Mouse (Mus musculus) myocyte (in vitro differentiated cells): ENCODE data around the gene Rbm28. TPM values are rescaled to one million over a fixed set of nuclear protein-coding genes. Genes with fewer than 3 reads are reported as not detected.
A peak's percentile ranks its signal among the peaks of the same experiment; 100 is the strongest.

Source experiments
- H3K27me3 ChIP-seq: one replicate; pipeline ENCODE4 v1.6.1; 2011; ENCODE audit not compliant: control insufficient read depth, insufficient read depth, insufficient read length
- H3K36me3 ChIP-seq: one replicate; pipeline ENCODE4 v1.6.1; 2011; ENCODE audit not compliant: control insufficient read depth, insufficient read depth
- H3K4me2 ChIP-seq: one replicate; pipeline ENCODE4 v1.6.1; 2011; ENCODE audit warnings: low read depth, control low read depth
- H3K4me3 ChIP-seq: one replicate; pipeline ENCODE4 v1.5.1; 2011; ENCODE audit warnings: mild to moderate bottlenecking, control low read depth, moderate library complexity
- H3K79me2 ChIP-seq: one replicate; pipeline ENCODE4 v1.6.1; 2011; ENCODE audit not compliant: control insufficient read depth, insufficient read depth
- H3ac ChIP-seq: one replicate; pipeline ENCODE4 v1.6.1; 2011; ENCODE audit not compliant: control insufficient read depth, insufficient read length
- CEBPB ChIP-seq: IDR thresholded peaks from 2 replicates; pipeline ENCODE4 v1.6.1; 2011; ENCODE audit warnings: mild to moderate bottlenecking, moderate library complexity; ENCODE audit not compliant: poor library complexity, insufficient read depth, severe bottlenecking
- E2F4 ChIP-seq: IDR thresholded peaks from one replicate; pipeline ENCODE4 v1.6.1; 2011; ENCODE audit warnings: mild to moderate bottlenecking, control low read depth, moderate library complexity; ENCODE audit not compliant: insufficient read depth
- MAX ChIP-seq: IDR thresholded peaks from one replicate; pipeline ENCODE4 v1.6.1; 2011; ENCODE audit warnings: low read depth, mild to moderate bottlenecking, control low read depth
- MYOD1 ChIP-seq, 3 experiments: IDR thresholded peaks; one replicate each; pipeline ENCODE4 v1.6.1; 2011; ENCODE audit warnings: control low read depth in 2 of 3, low read depth in 2 of 3, mild to moderate bottlenecking in 2 of 3, moderate library complexity in 1 of 3; ENCODE audit not compliant: insufficient read length in 2 of 3, control insufficient read depth in 1 of 3
- MYOG ChIP-seq, 3 experiments: IDR thresholded peaks; one replicate each; pipeline ENCODE4 v1.6.1; 2011; ENCODE audit warnings: control low read depth in 2 of 3, low read depth in 2 of 3, mild to moderate bottlenecking in 2 of 3; ENCODE audit not compliant: insufficient read length in 2 of 3, control insufficient read depth in 1 of 3, insufficient read depth in 1 of 3
- POLR2A ChIP-seq: IDR thresholded peaks from one replicate; pipeline ENCODE4 v1.6.1; 2011; ENCODE audit warnings: low read depth, mild to moderate bottlenecking, control low read depth, moderate library complexity; ENCODE audit not compliant: insufficient read length
- POLR2AphosphoS2 ChIP-seq: IDR thresholded peaks from one replicate; pipeline ENCODE4 v1.6.1; 2011; ENCODE audit warnings: low read depth, control low read depth; ENCODE audit not compliant: insufficient read length
- REST ChIP-seq: IDR thresholded peaks from one replicate; pipeline ENCODE4 v1.6.1; 2011; ENCODE audit warnings: mild to moderate bottlenecking, control low read depth, moderate library complexity; ENCODE audit not compliant: insufficient read depth, insufficient read length
- SRF ChIP-seq: IDR thresholded peaks from one replicate; pipeline ENCODE4 v1.6.1; 2011; ENCODE audit warnings: low read depth; ENCODE audit not compliant: control insufficient read depth, insufficient read length
- TCF12 ChIP-seq: IDR thresholded peaks from one replicate; pipeline ENCODE4 v1.6.1; 2011; ENCODE audit warnings: mild to moderate bottlenecking, control low read depth; ENCODE audit not compliant: poor library complexity, insufficient read depth, severe bottlenecking
- TCF3 ChIP-seq: IDR thresholded peaks from one replicate; pipeline ENCODE4 v1.6.1; 2011; ENCODE audit warnings: low read depth, control low read depth; ENCODE audit not compliant: insufficient read length
- USF1 ChIP-seq: IDR thresholded peaks from one replicate; pipeline ENCODE4 v1.6.1; 2011; ENCODE audit warnings: low read depth, mild to moderate bottlenecking, control low read depth, moderate library complexity
- polyA plus RNA-seq: library from polyadenylated mRNA; unstranded; fragments of >200 nt; fragmentation: generic; extraction: Trizol; gene quantifications from one replicate; pipeline ENCODE4 v1.2.1, GENCODE M21; 2012; ENCODE audit warnings: missing spikeins

Gene Rbm28
- polyA plus RNA-seq, 1 experiment: 16.2 TPM

DNA sequence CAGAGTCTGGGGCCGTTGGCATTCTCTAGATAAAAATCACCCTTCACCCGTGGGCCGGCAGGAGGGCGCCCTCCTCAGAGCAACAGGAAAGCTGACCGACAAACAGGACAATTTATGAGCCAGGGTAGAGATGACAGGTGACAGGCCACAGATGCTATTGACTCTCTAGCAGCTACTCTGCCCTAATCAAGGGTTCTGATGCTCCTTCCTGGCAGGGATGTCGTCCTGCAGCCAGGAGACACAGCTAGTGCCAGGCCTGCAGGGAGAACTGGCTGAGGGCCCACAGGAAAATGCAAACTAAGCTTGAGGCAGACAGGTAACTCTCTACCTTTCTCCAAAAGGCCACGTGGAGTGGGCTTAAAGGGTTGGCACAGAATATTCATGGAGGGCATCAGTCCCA, 46.3 kb upstream of the Rbm28 start:
- Histone ChIP-seq H3ac (peak overlapping the region; percentile 75), H3K27me3 (no peaks in the 10 kb centered on the region), H3K79me2 (no peaks in the 10 kb centered on the region), H3K36me3 (no peaks in the 10 kb centered on the region), H3K4me3 (peak overlapping the region; percentile 57), H3K4me2 (peak overlapping the region; percentile 94)
- TF ChIP-seq MYOG (IDR thresholded peaks at IDR 0.05; ENCODE audit: control insufficient read depth in 1 of 3, insufficient read depth in 1 of 3, insufficient read length in 2 of 3, low read depth in 2 of 3) (no peak), CEBPB (no peak), E2F4 (no peak), MYOD1 (IDR thresholded peaks at IDR 0.05; ENCODE audit: control insufficient read depth in 1 of 3, insufficient read length in 2 of 3, low read depth in 2 of 3) (peak in 2 of 3 experiments; percentile 6 to 54)

DNA sequence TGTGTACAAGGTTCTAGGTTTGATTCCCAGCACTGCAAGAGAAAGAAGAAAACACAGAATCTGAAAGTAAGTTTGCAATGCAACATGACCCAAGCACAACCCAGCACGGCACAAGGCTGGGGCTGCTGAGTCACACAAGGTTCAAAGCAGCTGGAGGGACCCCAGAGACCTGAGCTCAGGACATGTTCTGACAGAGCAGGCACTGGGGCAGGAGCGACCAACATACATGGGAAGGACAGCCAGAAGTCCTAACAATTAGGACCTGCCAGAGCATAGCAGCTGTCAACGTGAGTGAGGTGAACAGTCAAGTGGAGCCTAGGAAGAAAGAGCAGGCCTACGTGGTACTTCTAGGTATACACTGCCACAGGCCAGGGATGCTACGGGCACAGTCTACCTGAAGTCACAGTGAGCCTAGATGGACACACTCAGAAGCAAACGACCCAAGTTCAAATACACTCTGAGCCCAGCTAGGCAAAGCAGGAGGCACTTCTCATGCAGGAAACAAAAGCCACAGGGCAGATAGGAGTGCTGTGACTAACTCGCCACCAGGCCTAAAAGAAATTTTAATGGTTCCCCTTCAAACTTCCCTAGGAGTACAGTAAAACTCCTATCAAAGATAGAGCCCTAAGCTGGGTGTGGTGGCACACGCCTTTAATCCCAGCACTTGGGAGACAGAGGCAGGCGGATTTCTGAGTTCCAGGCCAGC, 45.6 kb upstream of the Rbm28 start:
- H3K27me3 ChIP-seq: no peaks in the 10 kb centered on the region
- H3K79me2 ChIP-seq: no peaks in the 10 kb centered on the region
- H3K36me3 ChIP-seq: no peaks in the 10 kb centered on the region
- H3K4me3 ChIP-seq: peak overlapping the region; percentile 57
- no peak overlapping the region for H3ac ChIP-seq
- TF ChIP-seq MYOD1 (IDR thresholded peaks at IDR 0.05; ENCODE audit: control insufficient read depth in 1 of 3, insufficient read length in 2 of 3, low read depth in 2 of 3): no peak
- peak in 2 of 3 experiments; percentile 8 to 33 for TF ChIP-seq MYOG (IDR thresholded peaks at IDR 0.05; ENCODE audit: control insufficient read depth in 1 of 3, insufficient read depth in 1 of 3, insufficient read length in 2 of 3, low read depth in 2 of 3)
- no peak for TF ChIP-seq MAX
- TF ChIP-seq TCF3: no peak
- no peak for TF ChIP-seq POLR2AphosphoS2
- peak overlapping the region; percentile 94 for H3K4me2 ChIP-seq

DNA sequence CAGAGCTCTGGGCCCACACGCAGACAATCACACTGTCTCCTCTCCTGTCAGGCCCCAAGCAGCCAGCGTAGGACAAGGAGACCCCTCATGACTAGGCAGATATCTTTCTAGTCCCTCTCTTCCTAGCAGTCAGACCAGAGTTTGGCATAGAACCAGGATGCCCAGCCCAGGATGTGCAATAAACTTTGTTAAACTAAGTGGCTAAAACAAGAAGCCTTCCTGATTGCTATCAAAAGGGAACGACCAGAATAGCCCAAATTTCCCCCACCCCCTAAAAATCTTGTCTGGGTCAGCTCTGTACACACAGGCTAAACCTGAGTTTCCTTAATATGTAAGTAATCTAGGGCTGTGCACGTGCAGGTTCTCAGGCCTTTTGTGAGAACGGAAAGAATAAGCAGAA, 43.4 kb upstream of the Rbm28 start:
- H3K36me3 ChIP-seq: peaks cover 7% of the 10 kb centered on the region
- no peak overlapping the region for H3ac ChIP-seq
- TF ChIP-seq POLR2AphosphoS2: no peak
- no peak for TF ChIP-seq TCF12
- TF ChIP-seq USF1: no peak
- no peak for TF ChIP-seq CEBPB
- TF ChIP-seq MYOD1 (IDR thresholded peaks at IDR 0.05; ENCODE audit: control insufficient read depth in 1 of 3, insufficient read length in 2 of 3, low read depth in 2 of 3): no peak
- TF ChIP-seq TCF3: no peak
- TF ChIP-seq POLR2A: no peak
- TF ChIP-seq REST: no peak

DNA sequence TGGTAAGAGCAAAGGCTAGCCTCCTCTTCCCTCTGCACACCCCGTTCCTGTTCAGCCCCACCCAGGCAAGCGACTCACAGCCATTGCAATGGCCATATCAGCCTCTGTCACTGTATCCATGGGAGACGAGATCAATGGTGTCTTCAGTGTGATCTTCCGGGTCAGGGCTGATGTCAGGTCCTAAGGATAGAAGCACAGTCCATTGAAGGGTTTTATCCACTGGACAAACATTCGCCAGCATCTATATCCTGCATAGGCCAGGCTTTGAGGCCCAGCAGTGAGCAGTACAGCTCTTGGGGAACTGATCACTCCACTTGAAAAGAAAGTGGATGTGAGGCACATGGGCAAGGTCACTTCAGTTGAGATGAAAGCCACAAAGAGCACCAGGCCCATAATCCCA, 42.2 kb upstream of the Rbm28 start:
- no peak for TF ChIP-seq TCF3
- no peak for TF ChIP-seq REST
- TF ChIP-seq POLR2AphosphoS2: no peak
- no peak for TF ChIP-seq USF1
- TF ChIP-seq MYOG (IDR thresholded peaks at IDR 0.05; ENCODE audit: control insufficient read depth in 1 of 3, insufficient read depth in 1 of 3, insufficient read length in 2 of 3, low read depth in 2 of 3): no peak
- TF ChIP-seq E2F4: no peak
- no peak for TF ChIP-seq MYOD1 (IDR thresholded peaks at IDR 0.05; ENCODE audit: control insufficient read depth in 1 of 3, insufficient read length in 2 of 3, low read depth in 2 of 3)
- TF ChIP-seq TCF12: no peak
- no peak for TF ChIP-seq MAX
- no peak for TF ChIP-seq CEBPB
- no peak for TF ChIP-seq SRF

More for the DNA sequence above, 43.4 kb upstream of the Rbm28 start:
- no peaks in the 10 kb centered on the region for H3K27me3 ChIP-seq
- no peak overlapping the region for H3K4me2 ChIP-seq
- no peak overlapping the region for H3K4me3 ChIP-seq
- H3K79me2 ChIP-seq: no peaks in the 10 kb centered on the region

DNA sequence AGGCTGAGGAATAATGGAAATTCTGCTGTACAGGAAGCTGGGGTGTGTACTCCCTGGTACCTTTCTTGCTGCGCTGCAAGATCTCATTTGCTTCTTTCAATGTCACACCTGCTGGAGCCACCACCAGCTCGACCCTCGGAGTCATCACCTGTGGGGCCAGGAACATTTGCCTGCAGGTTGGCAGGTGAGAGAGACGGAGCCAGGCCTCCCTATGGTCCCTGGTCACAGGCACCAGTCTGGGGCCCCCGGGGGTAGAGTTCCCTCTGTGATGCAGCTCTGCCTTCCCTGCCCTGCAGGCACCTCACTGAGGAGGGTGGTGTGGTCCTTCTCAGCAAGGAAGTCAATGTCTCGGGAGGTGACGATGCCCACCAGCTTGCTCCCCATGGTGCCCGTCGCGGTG, 41.2 kb upstream of the Rbm28 start:
- no peak overlapping the region for H3K4me2 ChIP-seq
- no peaks in the 10 kb centered on the region for H3K27me3 ChIP-seq
- H3K36me3 ChIP-seq: peaks cover 7% of the 10 kb centered on the region
- TF ChIP-seq POLR2A (no peak), CEBPB (no peak), MYOD1 (IDR thresholded peaks at IDR 0.05; ENCODE audit: control insufficient read depth in 1 of 3, insufficient read length in 2 of 3, low read depth in 2 of 3) (no peak), POLR2AphosphoS2 (no peak), SRF (no peak), MYOG (IDR thresholded peaks at IDR 0.05; ENCODE audit: control insufficient read depth in 1 of 3, insufficient read depth in 1 of 3, insufficient read length in 2 of 3, low read depth in 2 of 3) (no peak)
- H3K4me3 ChIP-seq: no peak overlapping the region
- no peak overlapping the region for H3ac ChIP-seq
- no peaks in the 10 kb centered on the region for H3K79me2 ChIP-seq

More for the DNA sequence above, 42.2 kb upstream of the Rbm28 start:
- H3K27me3 ChIP-seq: no peaks in the 10 kb centered on the region
- peaks cover 7% of the 10 kb centered on the region for H3K36me3 ChIP-seq
- H3K4me2 ChIP-seq: no peak overlapping the region
- H3K4me3 ChIP-seq: no peak overlapping the region
- no peaks in the 10 kb centered on the region for H3K79me2 ChIP-seq
- H3ac ChIP-seq: no peak overlapping the region
